Mouse (Mus musculus): ENCODE measurements around the gene Parvb.

The Parvb gene

GRCm38 (mm10) chr15:84364746-84365145 lies 132.9 kb downstream of the Parvb start:
- Histone ChIP-seq H3K27me3 (ENCODE audit: insufficient read depth, low read length) (peaks cover 13% of the 10 kb centered on the region; the same call in 1 of the 2 replicates), H3K36me3 (ENCODE audit: insufficient read depth, low read length) (no peaks in the 10 kb centered on the region), H3K4me1 (replicated peaks; ENCODE audit: low read depth, low read length) (no peaks in the 10 kb centered on the region; the same call in 1 of the 2 replicates), H3K9me3 (ENCODE audit: low read length) (0 out of 2 replicates have a peak, but pooled peaks cover 2% of the 10 kb centered on the region), H3K4me3 (replicated peaks; ENCODE audit: low read length) (no peak overlapping the region)
- TF ChIP-seq POU5F1 (IDR thresholded peaks at IDR 0.05; ENCODE audit: borderline replicate concordance, low read length): no peak
- no peak for TF ChIP-seq NANOG (IDR thresholded peaks at IDR 0.05; ENCODE audit: borderline replicate concordance, low read length)
- no peak for TF ChIP-seq CTCF (conservative IDR thresholded peaks at IDR 0.05; ENCODE audit: low read length)
